Mouse (Mus musculus) limb, embryonic 14.5 days (tissue): Measurements from ENCODE around the gene Hecw1. TPM values are rescaled to one million over a fixed set of nuclear protein-coding genes. Genes with fewer than 3 reads are reported as not detected.

ENCODE experiments used
- ATAC-seq: fragments of 200-750 bp; cut with Nextera tagmentation; 2 replicates; pipeline ENCODE4 v1.8.0; 2017; ENCODE audit warnings: low read depth, moderate number of reproducible peaks, moderate TSS enrichment; ENCODE audit not compliant: low FRiP score
- DNase-seq: peaks from one replicate; pipeline ENCODE4 v3.0.0-alpha.2; 2015; ENCODE audit warnings: low spot score
- H3K27ac ChIP-seq: fragments of 300-500 bp; sonication (generic); replicated peaks from 2 replicates; pipeline ENCODE4 v1.5.1; 2014; ENCODE audit warnings: low read depth, mild to moderate bottlenecking, low read length, moderate library complexity, mixed read lengths
- H3K27me3 ChIP-seq: fragments of 300-500 bp; sonication (generic); 2 replicates; pipeline ENCODE4 v1.6.1; 2014; ENCODE audit warnings: low read length, mixed read lengths; ENCODE audit not compliant: control insufficient read depth, insufficient read depth
- H3K36me3 ChIP-seq: fragments of 300-500 bp; sonication (generic); 2 replicates; pipeline ENCODE4 v1.6.1; 2014; ENCODE audit warnings: mild to moderate bottlenecking, low read length, moderate library complexity, mixed read lengths; ENCODE audit not compliant: control insufficient read depth, insufficient read depth
- H3K4me1 ChIP-seq: fragments of 300-500 bp; sonication (generic); 2 replicates; pipeline ENCODE4 v1.6.1; 2014; ENCODE audit warnings: antibody characterized with exemption, low read length, mixed read lengths; ENCODE audit not compliant: control insufficient read depth, insufficient read depth
- H3K4me2 ChIP-seq: fragments of 300-500 bp; sonication (generic); replicated peaks from 2 replicates; pipeline ENCODE4 v1.6.1; 2014; ENCODE audit warnings: low read depth, mild to moderate bottlenecking, low read length, moderate library complexity; ENCODE audit not compliant: severe bottlenecking
- H3K4me3 ChIP-seq: fragments of 300-500 bp; sonication (generic); replicated peaks from 2 replicates; pipeline ENCODE4 v1.5.1; 2014; ENCODE audit warnings: low read length
- H3K9ac ChIP-seq: fragments of 300-500 bp; sonication (generic); 2 replicates; pipeline ENCODE4 v1.6.1; 2014; ENCODE audit warnings: mild to moderate bottlenecking, low read depth, low read length, moderate library complexity; ENCODE audit not compliant: severe bottlenecking
- H3K9me3 ChIP-seq: fragments of 300-500 bp; sonication (generic); 2 replicates; pipeline ENCODE4 v1.6.1; 2016; ENCODE audit warnings: low read length; ENCODE audit not compliant: control insufficient read depth
- POLR2A ChIP-seq: fragments of 200-500 bp; IDR thresholded peaks from 2 replicates; pipeline ENCODE4 v1.8.0; 2012; ENCODE audit warnings: inconsistent platforms, mild to moderate bottlenecking, moderate library complexity, borderline replicate concordance; ENCODE audit not compliant: insufficient read depth, insufficient read length; ENCODE audit errors: extremely low read depth
- WGBS: fragments of 180-500 bp; shearing (Covaris S2); extraction: QIAGEN DNeasy Blood & Tissue Kit; methylation state at CpG from one replicate; pipeline ENCODE4 v1.1.7; 2014; 5-methylcytosine and 5-hydroxymethylcytosine counted together
- polyA plus RNA-seq, 2 experiments: library from polyadenylated mRNA; depleted of rRNA in 1 of 2; stranded (reverse) in 1 of 2; unstranded in 1 of 2; fragments of >200 nt; fragmentation: Nextera tagmentation in 1 of 2; extraction: Ambion mirVana in 1 of 2; gene quantifications; 2 replicates each; pipeline versions ENCODE4 v1.2.1 to v1.2.3; 2012 to 2014

The Hecw1 gene
- polyA plus RNA-seq, 2 experiments, result 0.21 to 0.34 TPM

DNA sequence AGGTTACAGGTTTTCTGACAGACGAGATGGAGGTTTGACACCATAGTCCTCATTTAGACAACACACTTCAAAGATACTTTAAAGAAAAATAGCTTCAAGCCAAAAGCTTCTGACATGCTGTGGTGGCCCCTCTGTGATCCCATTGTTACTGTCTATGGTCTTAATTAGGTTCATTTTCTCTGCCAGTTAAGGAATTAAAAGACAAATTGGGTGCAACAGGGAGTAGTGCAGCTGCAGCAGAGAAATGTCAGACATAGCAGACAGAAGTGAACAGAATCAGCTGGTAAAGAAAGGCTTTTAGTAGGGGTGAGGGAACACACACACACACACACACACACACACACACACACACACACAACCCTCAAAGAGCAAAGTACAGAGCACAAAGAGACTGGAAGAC is 22.8 kb downstream of the Hecw1 start:
- H3K4me2 ChIP-seq, result no peak overlapping the region
- 45% methylated on average over 1 of the region's 1 CpGs for WGBS
- H3K4me3 ChIP-seq, result no peak overlapping the region
- no peak for ATAC-seq
- no peak overlapping the region for H3K27ac ChIP-seq
- H3K27me3 ChIP-seq, result no peaks in the 10 kb centered on the region
- no peaks in the 10 kb centered on the region for H3K9me3 ChIP-seq
- no peak for DNase-seq
- H3K36me3 ChIP-seq, result no peaks in the 10 kb centered on the region
- H3K4me1 ChIP-seq, result no peaks in the 10 kb centered on the region
- no peak for TF ChIP-seq POLR2A
- H3K9ac ChIP-seq, result no peak overlapping the region

DNA sequence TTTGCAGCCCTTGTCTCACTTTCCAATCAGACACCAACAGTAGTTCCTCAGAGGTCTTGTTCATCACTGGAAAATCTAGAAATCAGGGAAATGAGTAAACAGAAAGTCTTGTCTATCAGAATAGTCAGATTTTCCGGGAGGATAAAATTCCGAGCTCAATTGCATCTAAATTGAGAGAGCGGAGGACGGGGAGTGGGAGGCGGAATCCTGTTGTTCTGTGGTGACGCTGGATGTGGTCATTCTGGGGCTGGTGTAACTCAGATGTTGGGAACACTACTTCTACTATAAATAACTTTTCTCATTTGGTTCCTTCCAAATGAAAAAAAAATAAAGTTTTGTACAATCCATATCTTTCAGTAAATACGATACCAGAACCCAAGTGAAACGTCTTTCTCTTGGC is 24.2 kb downstream of the Hecw1 start:
- no peak overlapping the region for H3K4me3 ChIP-seq
- 82% methylated on average over 8 of the region's 8 CpGs for WGBS
- no peak for TF ChIP-seq POLR2A
- ATAC-seq, result no peak
- no peaks in the 10 kb centered on the region for H3K36me3 ChIP-seq
- no peak overlapping the region for H3K9ac ChIP-seq
- H3K27ac ChIP-seq, result no peak overlapping the region
- DNase-seq, result no peak
- no peaks in the 10 kb centered on the region for H3K4me1 ChIP-seq
- H3K4me2 ChIP-seq, result no peak overlapping the region
- H3K9me3 ChIP-seq, result no peaks in the 10 kb centered on the region
- H3K27me3 ChIP-seq, result no peaks in the 10 kb centered on the region

DNA sequence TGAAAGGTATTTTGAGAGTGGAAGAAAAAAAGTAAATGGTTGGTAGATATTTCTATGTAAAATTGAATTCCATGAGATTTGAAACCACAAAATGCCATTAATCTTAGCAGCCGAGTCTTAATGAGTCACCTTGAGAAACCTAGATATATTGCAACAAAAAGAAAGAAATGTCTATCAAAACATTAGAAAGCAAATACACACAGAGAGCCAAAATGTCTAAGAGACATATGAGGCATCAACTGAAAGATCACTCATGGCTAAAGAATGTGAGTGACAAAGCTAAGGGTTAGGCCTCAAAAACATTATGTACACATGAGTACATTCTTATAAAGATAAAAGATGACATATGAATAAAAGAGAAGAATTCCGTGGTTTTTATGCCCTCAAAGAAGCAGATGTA is 26.1 kb downstream of the Hecw1 start:
- Histone ChIP-seq H3K4me3 (no peak overlapping the region), H3K4me1 (no peaks in the 10 kb centered on the region), H3K9me3 (no peaks in the 10 kb centered on the region), H3K4me2 (no peak overlapping the region), H3K36me3 (no peaks in the 10 kb centered on the region), H3K27ac (no peak overlapping the region), H3K27me3 (no peaks in the 10 kb centered on the region), H3K9ac (no peak overlapping the region)
- 73% methylated on average over 2 of the region's 2 CpGs for WGBS
- ATAC-seq (no peak), DNase-seq (no peak)
- TF ChIP-seq POLR2A, result no peak

DNA sequence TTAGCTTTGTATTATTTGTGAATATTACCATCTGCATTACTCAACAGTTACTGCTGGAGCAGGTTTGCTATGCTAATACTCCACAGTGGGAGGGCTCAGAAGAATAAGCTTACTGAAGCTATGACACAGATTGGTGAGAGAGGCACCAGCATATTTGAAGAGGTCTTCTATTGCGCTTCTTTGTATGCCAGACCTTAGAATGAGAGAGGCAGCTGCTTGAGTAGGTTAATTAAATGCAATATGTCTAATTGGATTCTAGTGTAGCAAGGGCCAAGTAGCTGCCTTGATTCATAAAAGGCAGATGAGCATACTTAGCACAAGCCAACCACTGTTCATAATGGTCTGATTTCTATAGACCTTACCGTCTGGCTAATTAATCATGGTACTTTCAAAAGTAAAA is 35.2 kb downstream of the Hecw1 start:
- Histone ChIP-seq H3K9me3 (no peaks in the 10 kb centered on the region), H3K4me2 (no peak overlapping the region), H3K4me3 (no peak overlapping the region), H3K9ac (no peak overlapping the region), H3K4me1 (no peaks in the 10 kb centered on the region), H3K27me3 (no peaks in the 10 kb centered on the region), H3K36me3 (no peaks in the 10 kb centered on the region), H3K27ac (no peak overlapping the region)
- ATAC-seq (no peak), DNase-seq (no peak)
- WGBS, result 94% methylated on average over 2 of the region's 2 CpGs
- TF ChIP-seq POLR2A, result no peak

DNA sequence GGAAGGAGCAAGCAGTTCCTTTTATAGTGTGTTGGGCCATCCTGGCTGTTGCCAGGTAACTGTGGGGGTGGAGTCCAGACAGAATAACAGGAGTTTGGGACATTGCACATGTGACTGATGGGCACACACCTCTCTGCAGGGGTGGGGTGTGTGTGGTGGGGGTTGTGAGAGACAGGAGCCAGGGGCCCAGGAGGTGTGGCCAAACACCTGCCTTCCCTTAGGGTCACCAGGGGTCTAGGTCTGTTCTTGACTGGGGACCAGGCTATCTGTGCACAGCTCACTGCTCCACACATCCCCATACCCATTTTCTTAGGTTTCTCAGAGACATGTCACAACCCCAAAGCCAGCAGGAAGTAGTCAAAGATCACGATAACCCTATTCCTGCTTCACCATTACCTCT is 51.9 kb downstream of the Hecw1 start:
- Histone ChIP-seq H3K27ac (no peak overlapping the region), H3K9ac (no peak overlapping the region), H3K4me3 (no peak overlapping the region), H3K27me3 (no peaks in the 10 kb centered on the region), H3K9me3 (no peaks in the 10 kb centered on the region), H3K36me3 (no peaks in the 10 kb centered on the region), H3K4me2 (no peak overlapping the region), H3K4me1 (no peaks in the 10 kb centered on the region)
- TF ChIP-seq POLR2A, result no peak
- no peak for DNase-seq
- 89% methylated on average over 1 of the region's 1 CpGs for WGBS
- ATAC-seq, result no peak

DNA sequence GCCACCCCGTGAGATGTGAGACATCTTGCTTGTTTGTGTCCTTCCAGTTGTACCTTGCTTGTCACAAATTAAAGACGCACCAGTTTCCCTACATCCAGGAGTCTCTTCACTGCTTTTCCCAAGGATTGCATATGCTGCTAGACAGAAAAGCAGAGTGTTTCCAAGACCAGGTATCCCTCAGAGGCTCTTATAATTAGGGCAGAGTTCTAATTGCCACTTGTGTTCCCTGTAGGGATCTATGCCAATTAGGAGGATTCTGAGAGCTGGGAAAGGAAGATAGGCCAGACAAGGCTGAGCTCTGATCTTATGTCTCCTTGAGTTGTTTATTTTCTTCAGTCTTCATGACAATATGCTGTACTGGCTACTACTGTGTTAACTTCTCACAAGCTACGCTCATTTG is 55.5 kb downstream of the Hecw1 start:
- Histone ChIP-seq H3K9me3 (no peaks in the 10 kb centered on the region), H3K27ac (no peak overlapping the region), H3K9ac (no peak overlapping the region), H3K36me3 (no peaks in the 10 kb centered on the region), H3K4me3 (no peak overlapping the region), H3K4me1 (no peaks in the 10 kb centered on the region), H3K27me3 (no peaks in the 10 kb centered on the region), H3K4me2 (no peak overlapping the region)
- WGBS, result 74% methylated on average over 3 of the region's 3 CpGs
- DNase-seq (no peak), ATAC-seq (no peak)
- no peak for TF ChIP-seq POLR2A
